Comparison of ENCODE assay signal across 8 mouse cellular contexts in genomic region chr4:128776568-128777289, GRCm38 (mm10). TPM values are rescaled to one million over a fixed set of nuclear protein-coding genes. Genes with fewer than 3 reads are reported as not detected.
DNase-seq lines count a peak whose midpoint lies in the region; ATAC-seq and TF ChIP-seq lines count a peak whose summit lies in the region.

No protein-coding gene starts in this region.

- H3K27ac ChIP-seq in embryonic facial prominence, embryonic 11.5 days (replicated peaks; ENCODE audit: low read depth, low read length) = no peak overlapping the region
- no peak overlapping the region for H3K27ac ChIP-seq in heart, adult 2 months
- H3K27ac ChIP-seq in limb, embryonic 15.5 days = no peak overlapping the region

- no peak overlapping the region for H3K4me3 ChIP-seq in embryonic facial prominence, embryonic 11.5 days (ENCODE audit: low read depth, low read length)
- no peak overlapping the region for H3K4me3 ChIP-seq in heart, adult 2 months
- H3K4me3 ChIP-seq in limb, embryonic 15.5 days = no peak overlapping the region

- TF ChIP-seq POLR2A in heart, adult 2 months (IDR thresholded peaks at IDR 0.05; ENCODE audit: insufficient read depth, low read depth, low read length) = no peak

- H3K36me3 ChIP-seq in embryonic facial prominence, embryonic 11.5 days (replicated peaks; ENCODE audit: control insufficient read depth, insufficient read depth, low read depth, low read length) = peaks cover 13% of the 10 kb centered on the region
- H3K36me3 ChIP-seq in heart, adult 2 months (ENCODE audit: control insufficient read depth, insufficient read depth, low read length) = no peaks in the 10 kb centered on the region
- peaks cover 96% of the 10 kb centered on the region for H3K36me3 ChIP-seq in limb, embryonic 15.5 days

- 49% methylated on average over 20 of the region's 20 CpGs for WGBS in embryonic facial prominence, embryonic 11.5 days
- WGBS in heart, adult 2 months = 45% methylated on average over 20 of the region's 20 CpGs
- 48% methylated on average over 20 of the region's 20 CpGs for WGBS in limb, embryonic 15.5 days

- ATAC-seq in embryonic facial prominence, embryonic 11.5 days (replicated peaks; ENCODE audit: insufficient number of reproducible peaks, low FRiP score, low TSS enrichment, low read depth) = peak; percentile 35; the same call in 1 of the 2 replicates
- 0 out of 2 replicates have a peak, but pooled peaks have one; percentile 27 for ATAC-seq in limb, embryonic 15.5 days (ENCODE audit: insufficient number of reproducible peaks, low FRiP score, low TSS enrichment, low read depth)
- peak; percentile 77 for ATAC-seq in monocyte, adult 5-6 weeks (replicated peaks; ENCODE audit: insufficient number of reproducible peaks, low FRiP score, low TSS enrichment, poor library complexity, severe bottlenecking)

- no peak overlapping the region for H3K4me2 ChIP-seq in embryonic facial prominence, embryonic 11.5 days (ENCODE audit: low read depth, low read length)
- H3K4me2 ChIP-seq in limb, embryonic 15.5 days = no peak overlapping the region

- intact Hi-C loops in heart, adult 2 months (cut with DNase I) = loop anchor here (1.0 to 10.0 kb wide), 4 partner anchors 49 to 162 kb away; partner anchors contain the start of genes Tlr12 and Zscan20

- 0 out of 2 replicates have a peak, but pooled peaks have one; percentile 44 for TF ChIP-seq EP300 in heart, adult 2 months (IDR thresholded peaks at IDR 0.05; ENCODE audit: insufficient read depth, low read depth, low read length)

- peak; percentile 65 for DNase-seq in ovary, postnatal 10 days (ENCODE audit: low spot score)
- DNase-seq in ovary, adult 18-20 months (ENCODE audit: low spot score) = no peak
- DNase-seq in embryonic facial prominence, embryonic 11.5 days (ENCODE audit: low spot score) = peak; percentile 84
- DNase-seq in heart, adult 2 months = peak; percentile 67 to 89
- peak; percentile 39 to 78 for DNase-seq in kidney, adult 8-10 months
- peak; percentile 69 to 91 for DNase-seq in spleen, postnatal 4 days (ENCODE audit: low spot score in 2 of 2)

- no peaks in the 10 kb centered on the region for H3K4me1 ChIP-seq in embryonic facial prominence, embryonic 11.5 days (ENCODE audit: control insufficient read depth, insufficient read depth, low read length)
- no peaks in the 10 kb centered on the region for H3K4me1 ChIP-seq in heart, adult 2 months (ENCODE audit: control insufficient read depth, insufficient read depth, low read length)
- no peaks in the 10 kb centered on the region for H3K4me1 ChIP-seq in limb, embryonic 15.5 days

- H3K27me3 ChIP-seq in embryonic facial prominence, embryonic 11.5 days (ENCODE audit: control insufficient read depth, insufficient read depth, low read length) = no peaks in the 10 kb centered on the region
- H3K27me3 ChIP-seq in heart, adult 2 months (ENCODE audit: control insufficient read depth, insufficient read depth, low read length) = no peaks in the 10 kb centered on the region
- H3K27me3 ChIP-seq in limb, embryonic 15.5 days = no peaks in the 10 kb centered on the region

- TF ChIP-seq CTCF in heart, adult 2 months (IDR thresholded peaks at IDR 0.05) = no peak

- H3K79me2 ChIP-seq in heart, adult 2 months (replicated peaks; ENCODE audit: control insufficient read depth, insufficient read depth, low read length) = no peaks in the 10 kb centered on the region

- no peaks in the 10 kb centered on the region for H3K9me3 ChIP-seq in embryonic facial prominence, embryonic 11.5 days (replicated peaks; ENCODE audit: control insufficient read depth, low read length)
- H3K9me3 ChIP-seq in limb, embryonic 15.5 days = no peaks in the 10 kb centered on the region

- H3K9ac ChIP-seq in embryonic facial prominence, embryonic 11.5 days (replicated peaks; ENCODE audit: low read length) = no peak overlapping the region
- no peak overlapping the region for H3K9ac ChIP-seq in heart, adult 2 months (ENCODE audit: low read depth, low read length)
- no peak overlapping the region for H3K9ac ChIP-seq in limb, embryonic 15.5 days

RNA-seq across cellular contexts. Expression of gene A3galt2, which starts 21.6 kb away (rescaled TPM):
- polyA plus RNA-seq in embryonic facial prominence, embryonic 11.5 days (2014; fragmentation: Nextera tagmentation; extraction: Ambion mirVana) = 0.11 and 0.18 TPM in 2 replicates
- under 1 TPM; 0.08 to 0.16 TPM for total RNA-seq in heart, adult 2 months (2021)
- polyA plus RNA-seq in heart, adult 2 months (2012; rRNA removed) = 0.15 and 0.37 TPM in 2 replicates
- polyA plus RNA-seq in limb, embryonic 15.5 days (2015; fragmentation: Nextera tagmentation; extraction: Ambion mirVana) = 0.24 and 0.25 TPM in 2 replicates
- total RNA-seq in monocyte, adult 5-6 weeks (2017) = 0.19 to 0.57 TPM in 2 of 3 replicates, not detected in the other

RNA-seq across cellular contexts. Expression of gene Zfp362, which starts 29.1 kb away (rescaled TPM):
- 31.1 and 34.3 TPM in 2 replicates for polyA plus RNA-seq in embryonic facial prominence, embryonic 11.5 days (2014; fragmentation: Nextera tagmentation; extraction: Ambion mirVana)
- total RNA-seq in heart, adult 2 months (2021) = 10 to 100 TPM; 11.9 to 12.8 TPM
- 13.2 and 18.8 TPM in 2 replicates for polyA plus RNA-seq in heart, adult 2 months (2012; rRNA removed)
- polyA plus RNA-seq in limb, embryonic 15.5 days (2015; fragmentation: Nextera tagmentation; extraction: Ambion mirVana) = 33.1 and 37.4 TPM in 2 replicates
- total RNA-seq in monocyte, adult 5-6 weeks (2017) = 3.6 to 8.3 TPM (median 5.7 TPM) in 3 replicates

Comparison
In these comparisons a context has a peak if more than half of its experiments do, and no peak if none do; other contexts are left out.
1. ATAC-seq: peak in every context shown above with its lines; median percentile 77 in monocyte, adult 5-6 weeks; 35 in embryonic facial prominence, embryonic 11.5 days; 27 in limb, embryonic 15.5 days.